Mouse (Mus musculus) spleen, postnatal 10 days (tissue): ENCODE results near the gene Spsb3.

Source experiments
- DNase-seq, 2 experiments: peaks; one replicate each; pipeline ENCODE4 v3.0.0; 2021 to 2022; ENCODE audit warnings: low spot score in 2 of 2

Spsb3 gene

DNA sequence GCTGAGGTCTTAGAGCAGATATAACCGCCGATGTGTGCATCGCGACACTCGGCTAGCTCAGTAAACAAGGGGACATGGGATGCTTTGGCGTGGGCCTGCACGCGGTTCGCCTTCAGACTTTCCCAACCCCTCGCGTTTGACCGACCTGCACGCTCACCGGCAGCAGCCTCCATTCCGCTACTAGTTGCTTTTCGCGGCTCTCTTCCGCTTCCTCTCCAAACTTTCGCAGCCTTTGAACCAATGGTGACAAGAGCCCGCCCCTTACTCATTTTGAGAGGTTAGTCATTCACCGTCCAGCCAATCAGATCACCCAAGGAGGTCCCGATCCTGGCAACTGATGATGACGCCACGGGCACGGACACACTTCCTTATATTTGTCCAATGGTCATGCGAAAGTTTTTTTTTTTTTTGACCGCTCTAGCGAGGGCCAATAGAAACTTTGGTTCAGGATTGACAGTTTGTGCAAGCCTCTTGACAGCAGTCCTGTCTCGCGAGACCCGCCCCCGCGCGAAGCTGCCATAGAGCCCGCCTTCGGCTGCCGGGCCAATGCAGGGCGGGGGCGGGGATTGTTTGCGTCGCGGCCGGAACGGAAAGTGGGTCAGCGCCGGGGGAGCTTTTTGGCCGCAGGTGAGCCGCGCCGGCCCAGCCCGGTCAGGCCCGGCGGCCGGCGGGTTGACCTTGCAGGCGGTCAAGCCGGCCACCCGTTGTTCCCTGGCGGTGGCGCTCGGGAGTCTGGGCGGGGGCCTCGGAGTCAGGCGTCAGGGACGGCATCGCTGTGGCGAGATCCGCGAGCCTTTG lies at the start of gene Spsb3, which contains the start of gene Nubp2:
Gene Spsb3, plus strand, starts transcription at position 510 of the 798 bp plus-strand sequence.
Gene Nubp2, minus strand, starts transcription at position 216 of the 798 bp plus-strand sequence.
- DNase-seq: peak; percentile 93 to 98

DNA sequence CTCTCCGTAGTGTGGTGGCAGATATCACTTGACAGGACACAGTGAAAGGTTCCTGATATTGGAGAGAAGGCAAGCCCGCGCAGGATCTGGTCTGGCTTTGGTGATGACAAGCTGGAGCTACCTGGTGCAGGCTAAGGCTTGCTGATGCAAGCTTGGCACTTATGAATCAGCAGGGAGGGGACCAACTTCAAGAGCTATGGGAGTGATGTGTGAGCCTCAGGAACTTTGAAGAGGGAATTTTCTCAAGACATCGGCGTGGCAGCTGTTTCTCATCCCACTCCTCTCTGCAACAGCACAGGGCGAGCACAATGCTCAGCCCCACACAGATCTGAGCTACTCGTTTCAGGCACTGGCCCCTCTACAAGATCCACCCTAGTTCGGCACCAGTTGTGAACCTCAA lies 46.6 kb upstream of the Spsb3 start, which contains the start of gene Hagh:
Gene Hagh, plus strand, starts transcription at position 302 of the 400 bp plus-strand sequence.
- DNase-seq: no peak

DNA sequence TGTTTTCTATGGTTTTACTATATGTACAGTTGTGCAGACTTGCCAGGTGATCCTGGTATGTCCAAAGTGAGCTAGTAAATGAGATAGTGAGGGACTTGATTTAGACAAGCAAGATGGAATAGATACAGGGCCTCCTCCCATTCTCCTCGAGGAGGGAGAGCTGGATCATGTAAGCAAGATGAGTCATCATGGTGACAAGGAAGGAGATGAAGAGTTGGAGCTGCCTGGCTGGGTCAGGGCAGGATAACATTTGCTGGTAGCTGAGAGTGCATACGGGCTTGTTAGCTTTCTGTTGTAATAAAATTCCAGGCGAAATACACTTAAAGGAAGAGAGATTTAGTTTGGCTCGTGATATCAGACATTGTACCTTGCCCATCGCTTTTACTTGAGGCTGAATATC lies 46.1 kb upstream of the Spsb3 start:
- DNase-seq: no peak

DNA sequence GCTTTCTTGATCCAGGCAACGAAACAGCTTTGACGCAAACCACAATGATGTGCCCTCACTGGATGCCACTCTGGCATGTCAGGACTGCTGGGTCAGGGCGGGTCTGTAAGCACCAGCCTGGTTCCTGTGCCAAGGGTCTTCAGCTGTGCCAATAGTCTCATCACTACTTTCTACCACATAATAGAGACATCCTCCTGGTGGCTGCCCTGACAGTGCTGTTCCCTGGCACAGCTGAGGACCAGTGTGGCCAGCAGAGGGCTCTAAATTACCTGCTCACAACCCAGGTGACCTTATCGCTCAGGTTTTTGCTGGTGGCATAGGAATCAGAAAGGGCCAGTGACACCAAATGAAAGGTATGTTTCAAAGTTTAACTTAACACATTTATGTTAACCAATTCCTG lies 45.3 kb upstream of the Spsb3 start:
- DNase-seq: peak; percentile 31 to 65

DNA sequence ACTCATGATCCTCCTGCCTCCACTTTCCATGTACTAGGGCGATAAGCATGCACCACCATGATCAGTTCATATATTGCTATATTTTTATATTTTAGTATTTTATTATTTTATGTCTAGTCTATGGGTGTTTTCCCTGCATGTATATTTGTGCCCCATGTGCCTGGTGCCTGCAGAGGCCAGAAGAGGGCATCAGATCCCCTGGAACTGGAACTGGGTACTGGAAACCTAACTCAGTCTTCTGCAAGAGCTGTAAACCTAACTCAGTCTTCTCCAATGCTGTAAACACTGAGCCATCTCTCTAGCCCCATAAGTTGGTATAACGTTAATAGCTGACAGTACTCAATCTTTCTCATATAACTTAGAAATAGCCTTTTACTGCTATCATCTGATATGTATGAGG lies 43.8 kb upstream of the Spsb3 start:
- DNase-seq: peak in 1 of 2 experiments; percentile 53

DNA sequence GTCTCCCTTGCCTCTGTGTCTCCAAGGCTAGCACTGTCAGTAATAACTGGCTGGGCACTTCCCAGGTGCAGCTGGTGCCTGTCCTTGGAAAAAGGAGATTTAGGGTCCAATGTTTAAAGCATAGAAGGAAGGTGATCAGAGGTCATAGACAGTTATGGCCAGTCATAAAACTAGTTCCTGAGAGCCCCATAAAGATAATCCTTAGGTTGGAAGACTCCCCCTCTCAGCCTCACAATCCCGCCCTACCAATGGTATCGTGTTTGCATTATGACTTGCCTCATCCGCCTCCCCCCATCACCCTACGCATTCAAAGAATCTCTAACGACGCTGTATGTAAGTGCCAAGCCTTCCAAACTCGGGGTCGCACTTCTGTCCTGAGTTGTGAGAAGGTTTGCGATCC lies 41.9 kb upstream of the Spsb3 start:
- no peak for DNase-seq

DNA sequence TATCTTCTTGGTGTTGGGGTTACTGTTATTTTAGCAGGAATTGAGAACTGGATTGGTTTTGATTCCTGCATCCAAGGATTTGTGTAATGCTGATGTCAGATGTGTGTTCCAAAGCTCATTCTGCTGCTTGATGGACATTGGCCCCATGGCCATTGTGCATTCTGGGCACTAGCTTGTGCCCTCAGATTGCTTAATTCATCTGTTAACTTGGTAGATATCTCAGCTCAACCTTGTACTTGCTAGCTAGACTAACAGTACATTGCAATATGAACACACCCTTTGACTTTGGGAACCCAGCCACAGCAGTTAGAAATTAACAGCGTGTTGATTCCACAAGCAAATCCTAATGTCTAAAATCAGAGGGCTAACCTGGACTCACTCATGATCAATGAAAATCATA lies 39.1 kb upstream of the Spsb3 start:
- no peak for DNase-seq

DNA sequence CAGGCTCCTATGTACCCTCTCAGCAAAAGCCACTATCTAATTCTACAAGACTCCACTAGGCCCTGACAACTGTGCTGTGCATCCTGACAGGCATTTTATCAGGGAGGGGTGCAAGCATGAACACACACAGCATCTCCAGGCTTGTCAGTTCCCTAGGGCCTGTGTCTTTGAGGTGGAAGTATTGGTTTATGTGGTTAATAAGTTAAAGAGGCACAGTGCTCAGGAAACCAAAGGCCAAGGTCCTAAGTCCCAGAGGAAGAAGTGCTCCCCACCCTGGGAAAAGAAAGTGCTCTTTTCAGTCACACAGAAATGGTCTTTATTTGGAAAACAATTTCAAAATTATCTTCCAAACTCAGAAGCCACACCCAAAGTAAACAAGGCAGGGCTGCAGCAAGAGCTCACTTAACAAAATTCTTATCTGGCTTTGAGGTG lies 37.8 kb upstream of the Spsb3 start:
- DNase-seq: peak; percentile 42 to 57

DNA sequence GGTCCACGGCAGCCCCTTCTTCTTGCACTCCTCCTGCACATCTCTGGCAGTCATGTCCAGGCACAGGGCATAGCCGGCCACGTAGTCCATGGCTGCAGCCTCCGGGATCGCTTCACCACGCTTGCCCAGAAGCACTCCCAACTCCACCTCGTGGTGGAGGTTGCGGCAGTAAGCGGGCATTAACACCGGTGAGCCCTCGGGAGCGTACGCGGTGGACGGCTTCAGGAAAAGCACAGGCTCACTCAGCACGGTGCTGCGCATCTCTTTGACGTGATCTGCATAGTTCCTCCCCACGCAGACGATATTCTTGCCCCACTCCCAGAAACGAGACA lies 36.7 kb upstream of the Spsb3 start:
- DNase-seq: no peak

DNA sequence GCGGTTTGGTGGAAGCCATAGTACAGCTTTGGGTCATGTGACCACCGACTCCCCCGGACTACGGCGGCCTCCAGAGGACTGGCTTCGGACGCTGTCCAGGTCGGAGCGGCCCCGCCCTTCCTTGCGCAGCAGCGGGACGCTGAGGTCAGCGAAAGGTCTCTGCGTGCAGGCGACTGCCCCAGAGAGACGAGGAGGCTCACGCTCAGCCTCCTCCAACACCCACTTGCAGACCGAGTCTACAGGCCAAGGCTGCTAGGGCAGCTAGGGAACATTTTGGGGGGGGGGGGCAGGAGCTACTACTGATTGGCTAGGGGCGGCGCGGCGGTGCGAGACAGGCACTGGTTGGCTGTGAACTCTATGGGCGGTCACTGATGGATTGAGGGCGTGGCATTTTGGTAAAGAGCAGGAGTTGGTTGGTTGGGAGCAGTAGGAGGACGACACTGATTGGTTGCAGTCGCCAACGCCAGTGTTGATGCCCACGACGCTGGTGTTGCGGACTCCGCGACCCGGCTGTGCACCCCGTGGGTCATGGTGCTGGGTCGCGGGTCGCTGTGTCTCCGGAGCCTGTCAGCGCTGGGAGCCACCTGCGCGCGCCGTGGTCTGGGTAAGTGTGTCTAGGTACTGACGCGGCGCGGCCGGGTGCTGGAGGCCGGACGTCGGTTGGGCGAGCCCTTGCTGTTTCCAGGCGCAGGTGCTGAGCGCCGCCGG lies 36.2 kb upstream of the Spsb3 start, which contains the start of gene Fahd1:
Gene Fahd1, minus strand, starts transcription at position 300 of the 708 bp plus-strand sequence.
- peak; percentile 96 to 97 for DNase-seq

DNA sequence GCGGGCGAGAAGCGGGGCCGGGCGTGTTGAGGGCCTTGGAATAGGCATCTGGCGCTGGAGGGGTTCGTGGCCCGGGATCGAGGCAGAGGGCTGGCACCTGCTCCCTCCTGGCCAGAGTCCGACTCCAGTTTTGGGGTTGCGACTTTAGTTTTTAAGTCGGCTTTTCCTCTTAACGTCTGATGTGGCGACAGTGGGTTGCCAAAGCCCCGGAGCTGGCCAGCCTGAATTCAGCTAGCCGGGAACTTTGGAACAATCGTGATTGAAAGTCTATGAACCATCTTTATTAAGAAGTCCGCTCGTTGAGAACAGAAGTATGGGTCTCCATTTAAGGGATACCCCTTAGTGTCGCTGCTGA lies 35.7 kb upstream of the Spsb3 start:
- DNase-seq: no peak

DNA sequence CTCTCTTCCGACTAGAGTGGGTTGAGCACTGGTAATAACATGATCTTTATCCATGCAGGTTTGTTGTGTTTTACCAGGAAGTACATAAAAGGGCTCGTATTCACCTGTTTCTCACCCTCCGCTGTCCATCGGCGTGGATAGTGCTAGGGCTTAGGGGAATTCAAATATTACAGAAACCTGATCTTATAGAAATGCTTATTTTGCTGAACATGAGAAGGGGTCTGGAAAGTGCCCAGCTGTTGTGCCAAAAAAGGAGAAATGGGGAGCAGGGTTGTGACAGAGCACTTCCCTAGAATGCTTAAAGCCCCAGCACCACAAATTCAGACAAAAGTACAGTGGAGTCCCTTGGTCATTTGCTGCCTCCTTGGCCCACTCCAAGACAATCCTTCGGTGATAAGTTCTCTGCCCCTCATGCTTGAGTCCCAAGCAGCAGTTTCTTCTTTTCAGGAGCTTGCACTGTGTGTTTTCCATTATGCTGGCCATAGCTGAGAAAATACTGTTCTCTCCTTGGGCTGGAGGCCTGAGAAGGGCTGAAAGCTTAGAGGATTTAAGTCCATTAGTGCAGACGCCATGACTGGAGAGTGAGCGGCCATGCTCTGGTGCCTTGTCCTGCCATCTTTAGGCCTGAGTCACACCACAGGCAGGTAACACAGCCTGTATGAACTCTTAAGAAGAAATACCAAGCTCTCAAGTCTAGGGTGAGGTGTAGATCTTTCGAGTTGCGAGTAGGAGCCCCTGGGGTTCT lies 34.9 kb upstream of the Spsb3 start:
- DNase-seq: peak in 1 of 2 experiments; percentile 22

DNA sequence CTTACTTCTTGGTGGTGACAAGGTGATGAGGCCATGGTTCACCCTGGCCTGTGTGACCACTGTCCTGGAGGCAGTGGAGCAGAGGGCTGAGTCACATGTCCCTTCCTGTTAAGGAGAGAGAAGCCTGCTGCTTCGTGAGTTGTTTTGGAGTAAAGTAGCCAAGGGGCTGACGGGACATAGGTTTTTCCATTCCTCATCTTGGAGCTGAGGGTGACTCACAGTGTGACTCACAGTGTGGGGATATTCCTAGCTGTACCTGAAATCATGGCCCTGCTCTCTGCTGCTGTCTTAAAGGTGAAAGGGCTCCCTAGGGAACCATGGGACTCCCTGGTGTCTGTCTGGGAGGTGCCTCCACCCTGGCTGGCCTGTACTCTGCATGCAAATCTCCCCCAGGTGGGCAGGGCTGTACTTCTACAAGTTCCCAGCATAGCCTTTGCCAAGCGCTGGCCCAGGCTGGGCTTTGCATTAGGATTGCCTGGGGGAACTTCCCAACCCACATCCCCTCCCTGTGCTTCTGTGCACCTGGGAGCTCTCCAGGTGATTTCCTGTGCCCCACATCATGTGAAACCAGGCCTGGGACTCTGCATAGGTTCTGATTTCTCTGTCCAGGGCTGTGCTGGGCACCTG lies 30.5 kb upstream of the Spsb3 start:
- no peak for DNase-seq

DNA sequence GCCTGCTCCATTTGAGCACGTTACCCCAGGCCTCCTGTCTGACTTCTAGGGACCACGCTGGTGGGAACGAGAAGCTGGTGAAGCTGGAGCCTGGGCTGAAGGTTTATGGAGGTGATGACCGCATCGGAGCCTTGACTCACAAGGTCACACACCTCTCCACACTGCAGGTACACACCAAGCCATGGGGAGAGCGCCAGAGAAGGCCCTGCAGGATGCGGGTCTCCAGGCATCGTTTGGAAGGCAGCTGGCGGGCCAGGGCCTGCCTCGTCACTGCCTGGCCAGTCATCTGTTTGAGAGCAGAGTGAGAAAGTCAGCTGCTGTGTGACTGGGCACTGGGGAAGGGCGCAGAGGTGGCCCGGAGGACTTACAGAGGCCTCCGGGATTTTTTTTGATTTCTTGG lies 29.9 kb upstream of the Spsb3 start:
- no peak for DNase-seq

DNA sequence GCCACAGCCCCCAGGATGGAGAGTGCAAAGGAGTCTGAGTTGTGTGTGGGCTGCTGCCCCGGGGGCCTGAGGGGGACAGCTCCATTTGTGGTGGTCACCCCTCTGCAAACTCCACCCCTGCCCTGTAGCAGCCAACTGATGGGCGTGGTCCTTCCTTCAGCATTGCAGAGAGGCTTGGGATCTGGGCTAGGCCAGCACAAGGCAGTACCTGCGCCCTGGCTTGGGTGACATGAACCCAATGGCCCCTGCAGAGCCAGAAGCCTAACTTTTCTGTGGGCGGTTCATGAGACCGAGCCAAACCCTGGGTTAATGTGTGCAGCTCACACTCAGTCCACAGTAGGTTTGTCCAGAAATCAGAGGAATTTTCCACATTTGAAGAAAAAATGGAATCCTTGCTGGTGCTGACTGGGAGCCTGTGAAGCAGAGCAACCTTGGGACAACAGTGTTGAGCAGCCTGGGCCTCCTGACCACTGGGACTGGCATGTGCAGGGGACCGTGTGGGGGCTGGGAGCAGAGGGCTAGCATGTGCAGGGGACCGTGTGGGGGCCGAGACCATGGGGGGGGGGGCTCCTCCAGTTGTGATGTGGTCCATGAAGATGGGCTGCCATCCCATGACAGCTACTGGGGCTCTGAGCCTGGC lies 28.5 kb upstream of the Spsb3 start:
- DNase-seq: peak; percentile 55 to 65

DNA sequence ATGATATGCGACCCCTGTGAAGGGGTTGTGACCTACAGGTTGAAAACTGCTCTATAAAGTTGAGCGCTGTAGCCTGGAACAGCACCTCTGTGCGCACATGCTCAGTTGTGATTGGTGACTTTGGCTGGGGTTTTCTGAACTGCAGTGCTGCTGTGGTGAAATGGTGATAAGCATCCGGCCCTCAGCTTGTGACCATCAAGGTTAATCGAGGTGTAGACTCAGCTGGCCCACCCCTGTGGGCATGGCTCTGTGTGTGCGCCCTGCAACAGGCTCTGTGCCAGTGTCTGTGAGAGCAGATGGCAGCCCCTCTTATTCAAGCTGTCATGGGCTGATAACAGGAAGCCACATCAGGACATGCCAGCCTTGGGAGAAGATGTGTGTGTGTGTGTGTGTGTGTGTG lies 27.5 kb upstream of the Spsb3 start:
- peak; percentile 74 to 86 for DNase-seq

DNA sequence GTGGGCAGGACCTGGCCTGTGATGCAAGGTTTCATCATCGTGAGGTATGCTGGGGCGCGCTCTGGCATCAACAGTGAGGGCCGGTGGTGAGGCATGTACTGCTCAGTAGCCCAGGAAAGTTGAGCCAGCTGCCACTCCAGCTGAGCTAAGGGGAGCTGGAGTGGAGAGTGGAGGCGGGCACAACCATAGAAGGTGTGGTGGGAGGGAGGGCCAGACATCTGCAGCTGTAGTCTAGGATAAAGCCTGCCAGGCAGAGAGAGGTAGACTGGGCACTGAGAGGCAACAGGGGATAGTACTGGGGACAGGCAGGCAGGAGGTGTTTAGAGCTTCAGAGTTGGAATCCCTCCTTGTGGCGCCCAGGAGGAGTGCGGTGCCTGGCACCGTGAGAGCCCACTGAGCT lies 26.4 kb upstream of the Spsb3 start:
- peak; percentile 71 to 78 for DNase-seq

DNA sequence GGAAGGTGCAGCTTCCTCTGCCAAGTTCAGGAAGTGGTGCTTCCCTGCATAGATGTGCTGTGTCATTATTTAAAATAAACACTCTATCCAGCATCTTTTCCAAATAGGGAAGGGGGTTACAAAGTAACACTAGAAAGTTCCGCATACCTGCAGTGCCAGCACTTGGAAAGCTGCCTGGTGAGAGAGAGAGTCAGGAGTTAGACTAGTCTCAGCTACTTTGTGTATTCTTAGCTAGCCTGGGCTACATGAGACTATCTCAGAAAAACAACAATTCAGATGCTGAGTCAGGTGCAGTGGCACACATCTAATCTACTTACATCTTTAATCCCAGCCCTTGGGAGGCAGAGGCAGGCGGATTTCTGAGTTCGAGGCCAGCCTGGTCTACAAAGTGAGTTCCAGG lies 24.7 kb upstream of the Spsb3 start:
- DNase-seq: no peak

DNA sequence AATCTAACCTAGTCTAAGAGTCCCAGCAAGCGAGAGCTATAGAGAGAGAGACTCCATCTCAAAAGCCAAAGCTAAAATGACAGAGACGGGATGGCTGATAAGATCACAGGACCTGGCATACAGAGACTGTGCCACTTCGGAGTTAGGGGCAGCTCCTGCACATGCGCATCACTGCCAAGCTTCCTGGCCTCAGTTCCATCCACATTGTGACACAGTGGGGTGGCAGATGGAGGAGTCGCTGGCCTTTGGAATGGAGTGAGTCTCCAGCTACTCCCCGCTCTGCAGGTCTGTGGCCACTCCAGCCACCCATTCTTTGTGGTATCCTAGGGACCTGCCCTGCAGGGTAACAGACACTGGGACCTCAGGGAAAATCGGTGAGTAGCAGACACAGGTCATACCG lies 20.7 kb upstream of the Spsb3 start, which contains the start of gene Igfals:
Gene Igfals, plus strand, starts transcription at position 222 of the 400 bp plus-strand sequence.
- no peak for DNase-seq

DNA sequence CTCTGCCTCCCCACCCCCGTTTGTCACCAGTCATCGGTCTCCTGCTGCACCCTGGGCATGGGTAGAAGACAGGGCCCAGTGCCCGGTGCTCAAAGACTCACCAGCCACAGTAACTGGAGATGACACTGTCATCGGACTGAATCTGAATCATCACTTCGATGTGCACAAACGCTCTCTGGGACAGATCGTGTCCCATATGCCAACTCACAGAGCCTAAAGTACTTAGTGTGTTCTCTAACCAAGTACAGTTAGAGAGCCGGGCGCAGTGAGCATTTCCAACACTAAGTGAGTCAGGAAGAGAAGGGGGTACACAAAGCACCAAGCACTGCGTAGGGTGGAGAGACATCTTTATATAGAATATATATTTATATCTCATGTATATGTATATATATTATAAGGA lies 18.5 kb upstream of the Spsb3 start:
- no peak for DNase-seq

DNA sequence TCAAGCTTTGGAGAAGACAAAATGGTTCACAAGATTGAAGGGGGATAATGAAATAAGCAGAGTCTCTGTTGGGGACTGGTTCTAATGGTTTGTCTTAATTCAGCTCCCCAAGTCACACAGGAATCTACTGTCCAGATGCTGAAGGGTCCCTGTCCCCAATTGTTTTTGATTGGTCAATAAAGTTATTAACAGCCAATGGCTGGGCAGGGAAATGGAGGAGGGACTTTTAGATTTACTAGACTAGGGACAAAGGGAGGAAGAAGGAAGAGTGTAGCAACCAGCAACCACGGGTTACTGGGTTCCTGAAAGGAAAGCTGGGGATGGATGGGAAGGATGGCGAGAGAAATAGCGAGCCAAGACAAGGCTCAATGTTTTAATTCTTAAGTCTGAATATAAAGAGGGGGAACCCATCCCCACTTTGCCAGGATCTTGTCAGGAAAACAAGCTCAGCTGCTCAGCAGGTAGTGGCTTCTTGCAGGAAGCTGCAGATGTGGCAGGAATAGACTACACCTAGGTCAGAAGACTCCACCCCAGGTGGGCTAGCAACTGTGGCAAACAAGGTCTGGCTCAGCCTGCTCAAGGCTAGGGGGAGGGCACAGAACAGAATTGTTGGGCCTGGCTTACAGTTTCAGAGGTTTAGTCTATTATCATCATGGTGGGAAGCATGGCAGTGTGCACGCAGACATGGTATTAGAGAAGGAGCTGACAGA lies 12.6 kb upstream of the Spsb3 start:
- DNase-seq: no peak
